ENCODE assay signal across 7 mouse cellular contexts in the genomic region with DNA sequence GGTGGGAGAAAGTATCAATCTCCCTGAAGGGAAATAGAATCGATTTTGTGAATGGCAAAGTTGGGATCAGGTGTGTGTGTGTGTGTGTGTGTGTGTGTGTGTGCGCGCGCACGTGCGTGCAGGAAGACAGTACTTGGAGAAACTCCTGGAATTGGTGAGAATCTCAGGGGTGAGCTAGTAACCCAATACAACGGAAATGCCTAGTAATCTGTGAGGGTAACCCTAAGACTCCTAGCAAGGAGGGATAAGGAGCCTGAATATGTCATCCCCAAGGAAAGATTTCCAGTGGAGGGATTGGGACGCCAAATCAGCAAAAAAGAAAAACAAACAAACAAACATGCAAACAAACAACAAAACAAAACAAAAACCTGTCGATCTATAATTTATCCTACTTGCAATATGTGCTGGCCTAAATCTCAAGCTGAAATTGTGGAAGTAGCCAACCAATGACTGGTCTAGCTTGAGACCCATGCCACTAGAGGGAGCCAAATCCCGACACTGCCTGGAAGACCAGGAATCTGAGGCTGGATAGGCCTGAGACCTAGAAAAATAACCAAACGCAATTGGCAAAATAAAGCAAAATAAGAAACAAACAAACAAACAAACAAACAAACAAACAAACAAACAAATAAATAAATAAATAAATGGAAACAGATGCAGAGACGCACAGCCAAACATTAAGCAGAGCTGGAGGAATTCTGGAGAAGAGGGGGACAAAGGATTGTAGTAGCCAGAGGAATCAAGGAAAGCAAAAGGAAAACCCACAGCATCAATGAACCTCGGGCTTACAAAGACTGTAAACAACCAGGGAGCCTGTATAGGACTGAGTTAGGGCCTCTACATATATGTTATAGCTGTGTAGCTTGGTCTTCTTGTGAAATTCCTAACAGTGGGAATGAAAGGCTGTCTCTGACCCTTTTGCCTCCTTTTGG.
A peak's percentile ranks its signal among the peaks of the same experiment; 100 is the strongest.
DNase-seq lines count a peak whose midpoint lies in the region; ATAC-seq and TF ChIP-seq lines count a peak whose summit lies in the region.

No protein-coding gene starts in this region.

- TF ChIP-seq CTCF in MEL (IDR thresholded peaks at IDR 0.05 in 2 of 3, conservative IDR thresholded peaks at IDR 0.05 in 1 of 3; ENCODE audit: control insufficient read depth in 1 of 3, insufficient read depth in 1 of 3, low read depth in 2 of 3, low read length in 3 of 3, poor library complexity in 1 of 3, severe bottlenecking in 1 of 3) = peak; percentile 47 to 81 (median 71)

- TF ChIP-seq EP300 in MEL (IDR thresholded peaks at IDR 0.05; ENCODE audit: low read depth in 1 of 2, low read length in 2 of 2) = no peak

- H3K27me3 ChIP-seq in MEL (ENCODE audit: control insufficient read depth in 1 of 2, insufficient read depth in 2 of 2, low read length in 2 of 2) = no peaks in the 10 kb centered on the region
- no peaks in the 10 kb centered on the region for H3K27me3 ChIP-seq in hindbrain, embryonic 14.5 days (ENCODE audit: control insufficient read depth, insufficient read depth, low read length)

- peak; percentile 69 for DNase-seq in MEL (ENCODE audit: low read depth, low spot score)
- DNase-seq in adrenal gland, postnatal 25 days = peak; percentile 74
- peak; percentile 63 for DNase-seq in embryo, embryonic 9.5 days (ENCODE audit: extremely low spot score)
- DNase-seq in hindbrain, embryonic 14.5 days (ENCODE audit: low spot score) = peak; percentile 84
- peak; percentile 23 to 52 for DNase-seq in layer of hippocampus, postnatal 14 days (ENCODE audit: low spot score in 2 of 2)
- peak; percentile 63 for DNase-seq in lung, postnatal 36 days
- DNase-seq in skeletal muscle tissue, adult 2 months (ENCODE audit: low read depth, low spot score) = peak; percentile 9

- H3K4me2 ChIP-seq in hindbrain, embryonic 14.5 days (replicated peaks) = no peak overlapping the region

- no peaks in the 10 kb centered on the region for H3K79me2 ChIP-seq in MEL (ENCODE audit: control insufficient read depth, insufficient read depth, low read length, poor library complexity)

- H3K9me3 ChIP-seq in MEL (replicated peaks; ENCODE audit: insufficient read depth, low read length) = no peaks in the 10 kb centered on the region
- no peaks in the 10 kb centered on the region for H3K9me3 ChIP-seq in hindbrain, embryonic 14.5 days (ENCODE audit: control insufficient read depth, low read length)

- ATAC-seq in hindbrain, embryonic 14.5 days (ENCODE audit: low FRiP score) = peak; percentile 88

- no peak overlapping the region for H3K9ac ChIP-seq in MEL (ENCODE audit: control insufficient read depth, low read depth, low read length, poor library complexity, severe bottlenecking)
- no peak overlapping the region for H3K9ac ChIP-seq in hindbrain, embryonic 14.5 days

- peak; percentile 77 for TF ChIP-seq RAD21 in MEL (IDR thresholded peaks at IDR 0.05; ENCODE audit: low read depth, low read length)

- TF ChIP-seq POLR2A in MEL (IDR thresholded peaks at IDR 0.05; ENCODE audit: control insufficient read depth in 1 of 2, insufficient read depth in 1 of 2, low read depth in 1 of 2, low read length in 2 of 2, poor library complexity in 1 of 2) = no peak

- 68% methylated on average over 13 of the region's 13 CpGs for WGBS in hindbrain, embryonic 14.5 days

- H3K4me3 ChIP-seq in MEL (ENCODE audit: control insufficient read depth in 1 of 2, insufficient read depth in 1 of 2, low read depth in 2 of 2, low read length in 2 of 2) = no peak overlapping the region
- no peak overlapping the region for H3K4me3 ChIP-seq in hindbrain, embryonic 14.5 days (replicated peaks; ENCODE audit: low read length)

- H3K4me1 ChIP-seq in MEL (ENCODE audit: control insufficient read depth in 1 of 2, insufficient read depth in 2 of 2, low read length in 2 of 2) = no peaks in the 10 kb centered on the region
- H3K4me1 ChIP-seq in hindbrain, embryonic 14.5 days (replicated peaks; ENCODE audit: control insufficient read depth, insufficient read depth, low read length) = no peaks in the 10 kb centered on the region

- H3K36me3 ChIP-seq in MEL (ENCODE audit: control insufficient read depth in 1 of 2, insufficient read depth in 2 of 2, low read length in 2 of 2) = no peaks in the 10 kb centered on the region
- no peaks in the 10 kb centered on the region for H3K36me3 ChIP-seq in hindbrain, embryonic 14.5 days (replicated peaks; ENCODE audit: control insufficient read depth, insufficient read depth)

- no peak overlapping the region for H3K27ac ChIP-seq in MEL (ENCODE audit: control insufficient read depth, low read depth, low read length)
- H3K27ac ChIP-seq in hindbrain, embryonic 14.5 days = no peak overlapping the region

TF ChIP-seq in MEL, 35 proteins besides CTCF, POLR2A, EP300 and RAD21:
- TF ChIP-seq SMC3 (IDR thresholded peaks at IDR 0.05; ENCODE audit: low read depth, low read length) = peak; percentile 90
- no peak for TF ChIP-seq TAL1 (IDR thresholded peaks at IDR 0.05; ENCODE audit: low read length)
- no peak for TF ChIP-seq UBTF (IDR thresholded peaks at IDR 0.05; ENCODE audit: borderline replicate concordance, insufficient read depth, low read depth, low read length)
- TF ChIP-seq HCFC1 (IDR thresholded peaks at IDR 0.05; ENCODE audit: low read depth, low read length) = no peak
- TF ChIP-seq ZC3H11A (IDR thresholded peaks at IDR 0.05; ENCODE audit: low read depth, low read length) = peak; percentile 72
- no peak for TF ChIP-seq ZKSCAN1 (IDR thresholded peaks at IDR 0.05; ENCODE audit: low read depth, low read length)
- no peak for TF ChIP-seq MEF2A (IDR thresholded peaks at IDR 0.05; ENCODE audit: extremely low read depth, insufficient replicate concordance, low read depth, low read length, poor library complexity, severe bottlenecking)
- no peak for TF ChIP-seq USF2 (IDR thresholded peaks at IDR 0.05; ENCODE audit: borderline replicate concordance in 1 of 2, insufficient read depth in 1 of 2, low read depth in 1 of 2, low read length in 2 of 2)
- no peak for TF ChIP-seq BHLHE40 (IDR thresholded peaks at IDR 0.05; ENCODE audit: borderline replicate concordance, low read depth, low read length)
- no peak for TF ChIP-seq TCF12 (IDR thresholded peaks at IDR 0.05; ENCODE audit: low read depth, low read length)
- no peak for TF ChIP-seq MXI1 (IDR thresholded peaks at IDR 0.05; ENCODE audit: low read depth, low read length)
- no peak for TF ChIP-seq ZNF384 (IDR thresholded peaks at IDR 0.05; ENCODE audit: low read depth, low read length)
TF ChIP-seq in MEL: peak in this region for 2.

Comparison
In these comparisons a context has a peak if more than half of its experiments do, and no peak if none do; other contexts are left out.
1. DNase-seq: peak in every context shown above with its lines; median percentile 84 in hindbrain, embryonic 14.5 days; 74 in adrenal gland, postnatal 25 days; 69 in MEL; 63 in embryo, embryonic 9.5 days; 63 in lung, postnatal 36 days; 38 in layer of hippocampus, postnatal 14 days; 9 in skeletal muscle tissue, adult 2 months.